Mouse (Mus musculus): ENCODE measurements at regions not wholly inside any gene's neighbourhood (a gene's known extent, or its start where the extent isn't known, plus 50 kb on each side); places are given as distances from the start of the nearest gene placed in this dataset.

- TF ChIP-seq CTCF (IDR thresholded peaks at IDR 0.05; ENCODE audit: control insufficient read depth, insufficient read depth, insufficient read length) (no peak), USF1 (IDR thresholded peaks at IDR 0.05; ENCODE audit: low read depth) (no peak), MYOG (IDR thresholded peaks at IDR 0.05; ENCODE audit: control insufficient read depth, extremely low read depth, insufficient read length) (no peak), FOSL1 (IDR thresholded peaks at IDR 0.05; ENCODE audit: insufficient read depth, low read length, poor library complexity, severe bottlenecking) (no peak)
Observed at GRCm38 (mm10) chr12:107394467-107394866, 94.0 kb upstream of the 3110018I06Rik start.
